Mouse (Mus musculus) heart, adult 2 months (tissue): ENCODE results near the gene Slc25a42.

ENCODE experiments used
- CTCF ChIP-seq: fragments of 200-600 bp; IDR thresholded peaks from 2 replicates; pipeline ENCODE4 v1.8.1; 2022; ENCODE audit warnings: antibody characterized with exemption, mild to moderate bottlenecking, moderate library complexity
- EP300 ChIP-seq: fragments of 200-500 bp; IDR thresholded peaks from 2 replicates; pipeline ENCODE4 v1.6.1; 2011; ENCODE audit warnings: low read depth, low read length, control low read depth; ENCODE audit not compliant: insufficient read depth
- POLR2A ChIP-seq: fragments of 200-500 bp; IDR thresholded peaks from 2 replicates; pipeline ENCODE4 v1.6.1; 2011; ENCODE audit warnings: mild to moderate bottlenecking, low read depth, low read length, control low read depth; ENCODE audit not compliant: insufficient read depth

DNA sequence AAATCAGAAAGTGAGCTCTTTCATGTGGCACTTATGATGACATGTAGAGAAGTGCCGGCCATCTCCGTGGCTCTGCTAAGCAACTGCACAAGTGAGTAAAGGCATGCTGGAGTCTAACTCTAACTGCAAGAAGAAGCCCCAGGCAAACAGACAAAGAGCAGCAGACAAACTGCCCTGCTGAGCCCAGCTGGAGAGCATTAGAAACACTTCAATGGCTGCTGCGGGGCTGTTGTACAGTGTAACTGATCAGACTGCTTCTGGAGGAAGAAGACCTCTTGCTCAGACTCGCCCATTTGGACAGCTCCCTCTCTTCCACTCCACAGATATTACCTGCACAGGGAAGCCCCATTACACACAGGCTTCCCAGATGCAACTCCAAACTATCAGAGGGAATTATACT, 15.9 kb upstream of the Slc25a42 start:
- TF ChIP-seq CTCF (no peak), POLR2A (no peak), EP300 (no peak)
